Mouse (Mus musculus) ES-E14 (cell line): ENCODE measurements around the gene Ppp1r13b. TPM values are rescaled to one million over a fixed set of nuclear protein-coding genes. Genes with fewer than 3 reads are reported as not detected.

Source experiments
- DNase-seq: peaks from one replicate; pipeline ENCODE4 v3.0.0-alpha.2; 2013; ENCODE audit warnings: low read depth, low spot score
- H3K27ac ChIP-seq: 2 replicates; pipeline ENCODE4 v1.5.1; 2012; ENCODE audit warnings: low read depth, mild to moderate bottlenecking, low read length, moderate library complexity, mixed read lengths; ENCODE audit not compliant: poor library complexity, insufficient read depth, severe bottlenecking
- H3K36me3 ChIP-seq: 2 replicates; pipeline ENCODE4 v1.6.1; 2012; ENCODE audit warnings: mild to moderate bottlenecking, low read length, moderate library complexity, mixed read lengths; ENCODE audit not compliant: control insufficient read depth, poor library complexity, insufficient read depth, severe bottlenecking
- H3K4me1 ChIP-seq, 2 experiments: fragments of 150-350 bp in 1 of 2; sonication (generic) in 1 of 2; 2 replicates each; pipeline ENCODE4 v1.6.1; 2012; ENCODE audit warnings: low read length in 2 of 2, mild to moderate bottlenecking in 1 of 2, mixed read lengths in 1 of 2; ENCODE audit not compliant: control insufficient read depth in 2 of 2, insufficient read depth in 2 of 2, poor library complexity in 1 of 2
- H3K4me3 ChIP-seq, 2 experiments: fragments of 150-350 bp in 1 of 2; sonication (generic) in 1 of 2; 2 replicates each; pipeline ENCODE4 v1.5.1; 2012; ENCODE audit warnings: low read length in 2 of 2, low read depth in 1 of 2, mild to moderate bottlenecking in 1 of 2, mixed read lengths in 1 of 2; ENCODE audit not compliant: insufficient read depth in 1 of 2, poor library complexity in 1 of 2, severe bottlenecking in 1 of 2
- H3K9ac ChIP-seq: 2 replicates; pipeline ENCODE4 v1.6.1; 2012; ENCODE audit warnings: low read depth, mild to moderate bottlenecking, low read length, mixed read lengths; ENCODE audit not compliant: poor library complexity, insufficient read depth, severe bottlenecking
- H3K9me3 ChIP-seq: fragments of 150-350 bp; sonication (generic); 2 replicates; pipeline ENCODE4 v1.6.1; 2012; ENCODE audit warnings: low read depth, mild to moderate bottlenecking, low read length; ENCODE audit not compliant: control insufficient read depth, insufficient read depth
- CHD2 ChIP-seq: IDR thresholded peaks from 2 replicates; pipeline ENCODE4 v1.6.1; 2014; ENCODE audit warnings: mild to moderate bottlenecking, low read depth, low read length, inconsistent platforms
- HCFC1 ChIP-seq: IDR thresholded peaks from 2 replicates; pipeline ENCODE4 v1.6.1; 2012; ENCODE audit warnings: low read length, inconsistent platforms, borderline replicate concordance; ENCODE audit not compliant: insufficient read depth
- MAFK ChIP-seq: IDR thresholded peaks from 2 replicates; pipeline ENCODE4 v1.6.1; 2014; ENCODE audit warnings: mild to moderate bottlenecking, low read depth, low read length, inconsistent platforms; ENCODE audit not compliant: insufficient read depth
- ZC3H11A ChIP-seq: IDR thresholded peaks from 2 replicates; pipeline ENCODE4 v1.6.1; 2012; ENCODE audit warnings: low read depth, mild to moderate bottlenecking, inconsistent platforms, low read length, borderline replicate concordance
- ZNF384 ChIP-seq: IDR thresholded peaks from 2 replicates; pipeline ENCODE4 v1.6.1; 2012; ENCODE audit warnings: low read depth, low read length, inconsistent platforms
- in situ Hi-C, 2 experiments: fragments of 600-800 bp; cut with MboI; formaldehyde crosslinking; loops; one replicate each; pipeline ENCODE4 v1.15.1; 2025; ENCODE audit warnings: low sequenced_read_pairs in 2 of 2, inconsistent platforms in 1 of 2; ENCODE audit not compliant: unreplicated experiment in 2 of 2
- total RNA-seq: library from RNA; depleted of rRNA; stranded (reverse); fragments of 300-350 nt; gene quantifications from 2 replicates; pipeline ENCODE4 v1.2.3, GENCODE M21; 2012

Ppp1r13b gene
- total RNA-seq, 1 experiment = 4.4 TPM

DNA sequence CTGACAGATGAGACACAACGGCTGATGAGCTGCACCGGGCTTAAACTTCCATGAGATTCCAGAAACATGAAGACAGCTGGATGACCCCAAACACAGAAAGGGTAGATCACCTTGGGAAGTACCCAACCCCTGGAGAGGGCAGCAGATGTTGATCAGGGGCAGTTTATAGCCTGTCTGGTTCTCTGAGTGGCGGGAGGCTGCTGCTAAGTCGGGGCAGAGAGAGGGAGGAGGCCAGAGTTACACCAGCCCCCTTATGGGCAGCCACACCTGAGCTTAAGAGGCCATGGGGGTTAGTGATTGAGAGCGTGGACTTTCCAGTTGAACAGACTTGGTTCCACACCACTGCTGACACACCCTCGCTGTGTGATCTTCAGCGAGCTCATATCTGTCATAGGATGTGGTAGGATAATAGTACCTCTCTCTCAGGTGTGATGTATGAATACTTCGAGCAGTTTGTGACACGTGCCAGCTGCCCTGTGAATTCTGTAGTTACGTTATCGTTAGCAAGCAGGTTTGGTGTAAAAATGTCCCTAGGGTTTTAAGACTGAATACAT, 1.2 kb upstream of the Ppp1r13b start:
- no peaks in the 10 kb centered on the region for H3K9me3 ChIP-seq
- H3K4me1 ChIP-seq = no peaks in the 10 kb centered on the region; a peak in 1 of 4 replicates
- DNase-seq = no peak
- H3K9ac ChIP-seq = no peak overlapping the region
- no peaks in the 10 kb centered on the region for H3K36me3 ChIP-seq
- H3K4me3 ChIP-seq = no peak overlapping the region; a peak in 1 of 4 replicates
- TF ChIP-seq MAFK (no peak), HCFC1 (no peak), ZC3H11A (no peak), ZNF384 (no peak), CHD2 (no peak)
- no peak overlapping the region for H3K27ac ChIP-seq
- in situ Hi-C loops = no loop called here

- H3K4me1 ChIP-seq = no peaks in the 10 kb centered on the region
- no peaks in the 10 kb centered on the region for H3K9me3 ChIP-seq
- H3K4me3 ChIP-seq = peak overlapping the region; percentile 63 to 84
- TF ChIP-seq HCFC1 (no peak), MAFK (no peak), CHD2 (no peak), ZNF384 (no peak), ZC3H11A (no peak)
- DNase-seq = no peak
- in situ Hi-C loops = no loop called here
- peak overlapping the region; percentile 62 for H3K9ac ChIP-seq
- no peaks in the 10 kb centered on the region for H3K36me3 ChIP-seq
- H3K27ac ChIP-seq = no peak overlapping the region
Observed at GRCm38 (mm10) chr12:111907421-111907891, 454 bp downstream of the Ppp1r13b start.

DNA sequence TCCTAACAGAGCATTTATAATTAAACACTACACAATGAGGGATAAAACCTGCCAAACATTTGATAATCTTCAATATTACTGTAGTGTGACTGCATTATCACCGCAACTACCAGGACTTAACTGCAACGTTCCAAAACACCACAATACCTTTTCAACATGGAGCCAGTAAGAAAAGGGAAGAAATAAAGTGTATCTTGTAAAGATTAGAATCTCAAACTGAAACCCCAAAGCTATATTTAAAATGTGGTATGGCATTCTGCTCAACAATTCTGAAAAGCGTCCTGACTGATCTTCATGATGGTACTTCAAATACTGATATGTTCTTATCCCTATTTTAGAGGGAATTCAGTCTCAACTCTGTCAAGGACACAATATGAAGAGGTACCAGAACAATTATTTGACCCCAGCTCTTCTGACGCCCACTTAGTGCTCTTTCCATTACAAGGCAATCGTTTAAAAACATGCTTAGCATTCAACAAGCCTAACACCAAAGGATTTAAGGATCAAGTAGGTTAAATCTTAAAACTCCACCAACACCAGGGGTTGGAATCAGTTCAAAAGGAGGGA, 1.5 kb downstream of the Ppp1r13b start:
- no peaks in the 10 kb centered on the region for H3K36me3 ChIP-seq
- H3K4me3 ChIP-seq = no peak overlapping the region
- no peak for DNase-seq
- in situ Hi-C loops = no loop called here
- no peaks in the 10 kb centered on the region for H3K9me3 ChIP-seq
- H3K9ac ChIP-seq = no peak overlapping the region
- no peak for TF ChIP-seq ZNF384
- no peak for TF ChIP-seq ZC3H11A
- H3K27ac ChIP-seq = no peak overlapping the region
- no peaks in the 10 kb centered on the region for H3K4me1 ChIP-seq

GRCm38 (mm10) chr12:111902488-111902887, 5.4 kb downstream of the Ppp1r13b start:
- Histone ChIP-seq H3K4me1 (no peaks in the 10 kb centered on the region), H3K9ac (no peak overlapping the region), H3K9me3 (no peaks in the 10 kb centered on the region), H3K36me3 (no peaks in the 10 kb centered on the region), H3K4me3 (no peak overlapping the region), H3K27ac (no peak overlapping the region)
- no peak for DNase-seq
- in situ Hi-C loops = no loop called here
- TF ChIP-seq ZC3H11A = no peak
- TF ChIP-seq ZNF384 = no peak
- TF ChIP-seq MAFK = no peak
- TF ChIP-seq CHD2 = no peak
- no peak for TF ChIP-seq HCFC1

GRCm38 (mm10) chr12:111901105-111901875, 6.6 kb downstream of the Ppp1r13b start:
- no peak for DNase-seq
- no peaks in the 10 kb centered on the region for H3K9me3 ChIP-seq
- H3K27ac ChIP-seq = no peak overlapping the region
- H3K4me1 ChIP-seq = no peaks in the 10 kb centered on the region
- H3K4me3 ChIP-seq = no peak overlapping the region
- H3K36me3 ChIP-seq = no peaks in the 10 kb centered on the region
- TF ChIP-seq ZNF384 = no peak
- TF ChIP-seq MAFK = no peak
- no peak for TF ChIP-seq CHD2
- no peak for TF ChIP-seq HCFC1
- no peak for TF ChIP-seq ZC3H11A
- H3K9ac ChIP-seq = no peak overlapping the region
- in situ Hi-C loops = no loop called here
